Mouse (Mus musculus): ENCODE results near the gene Hivep3.

DNA sequence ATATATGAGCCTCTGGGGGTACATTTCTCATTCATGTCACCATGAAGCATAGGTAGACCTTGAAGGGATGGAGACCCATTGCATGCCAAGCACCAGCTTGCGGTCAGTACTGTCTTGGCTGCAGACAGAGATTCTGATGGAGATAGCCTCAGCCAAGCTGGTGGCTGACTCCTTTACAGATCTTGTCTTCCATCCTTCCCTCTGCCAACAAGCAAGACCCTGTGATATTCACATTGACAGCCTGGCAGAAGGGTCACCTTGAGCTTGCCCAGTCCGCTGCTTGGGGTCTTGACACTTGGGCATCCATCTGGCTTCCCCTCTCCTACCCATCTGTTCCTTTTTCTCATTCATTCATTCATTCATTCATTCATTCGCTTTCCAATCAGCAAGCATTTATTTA, 133.5 kb downstream of the Hivep3 start:
- TF ChIP-seq CTCF (IDR thresholded peaks at IDR 0.05; ENCODE audit: low read depth): no peak
- TF ChIP-seq EP300 (optimal IDR thresholded peaks at IDR 0.05): no peak
